Mouse (Mus musculus) heart, adult 2 months (tissue): ENCODE results near the gene Chst5.
"Not testable (repeated sequence)": the region's sequence is repeated elsewhere in the genome, so short reads cannot be mapped to it uniquely, and the experiment has no call there.

Experiments used
- CTCF ChIP-seq: fragments of 200-600 bp; IDR thresholded peaks from 2 replicates; pipeline ENCODE4 v1.8.1; 2022; ENCODE audit warnings: antibody characterized with exemption, mild to moderate bottlenecking, moderate library complexity
- EP300 ChIP-seq: fragments of 200-500 bp; IDR thresholded peaks from 2 replicates; pipeline ENCODE4 v1.6.1; 2011; ENCODE audit warnings: low read depth, low read length, control low read depth; ENCODE audit not compliant: insufficient read depth
- POLR2A ChIP-seq: fragments of 200-500 bp; IDR thresholded peaks from 2 replicates; pipeline ENCODE4 v1.6.1; 2011; ENCODE audit warnings: mild to moderate bottlenecking, low read depth, low read length, control low read depth; ENCODE audit not compliant: insufficient read depth

DNA sequence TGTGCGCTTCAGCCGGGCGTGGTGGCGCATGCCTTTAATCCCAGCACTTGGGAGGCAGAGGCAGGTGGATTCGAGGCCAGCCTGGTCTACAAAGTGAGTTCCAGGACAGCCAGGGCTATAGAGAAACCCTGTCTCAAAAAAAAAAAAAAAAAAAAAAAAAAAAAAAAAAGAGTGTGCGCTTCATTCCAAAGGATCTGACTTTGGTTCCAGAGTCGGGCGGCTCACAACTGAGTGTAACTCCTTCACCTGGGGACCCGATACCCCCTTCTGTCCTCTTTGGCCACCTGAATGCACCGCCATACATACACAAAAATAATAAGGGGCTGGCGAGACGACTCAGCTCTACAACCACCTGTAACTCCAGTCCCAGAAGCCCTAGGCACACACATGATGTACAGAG, 57.0 kb downstream of the Chst5 start:
- TF ChIP-seq EP300, CTCF, POLR2A: not testable (repeated sequence)
